Mouse (Mus musculus) lung, adult 18-20 months (tissue): ENCODE data around the gene Klf12.

Experiments
- DNase-seq, 2 experiments: peaks; one replicate each; pipeline ENCODE4 v3.0.0; 2022; ENCODE audit warnings: mixed read lengths in 2 of 2

Klf12 gene

DNA sequence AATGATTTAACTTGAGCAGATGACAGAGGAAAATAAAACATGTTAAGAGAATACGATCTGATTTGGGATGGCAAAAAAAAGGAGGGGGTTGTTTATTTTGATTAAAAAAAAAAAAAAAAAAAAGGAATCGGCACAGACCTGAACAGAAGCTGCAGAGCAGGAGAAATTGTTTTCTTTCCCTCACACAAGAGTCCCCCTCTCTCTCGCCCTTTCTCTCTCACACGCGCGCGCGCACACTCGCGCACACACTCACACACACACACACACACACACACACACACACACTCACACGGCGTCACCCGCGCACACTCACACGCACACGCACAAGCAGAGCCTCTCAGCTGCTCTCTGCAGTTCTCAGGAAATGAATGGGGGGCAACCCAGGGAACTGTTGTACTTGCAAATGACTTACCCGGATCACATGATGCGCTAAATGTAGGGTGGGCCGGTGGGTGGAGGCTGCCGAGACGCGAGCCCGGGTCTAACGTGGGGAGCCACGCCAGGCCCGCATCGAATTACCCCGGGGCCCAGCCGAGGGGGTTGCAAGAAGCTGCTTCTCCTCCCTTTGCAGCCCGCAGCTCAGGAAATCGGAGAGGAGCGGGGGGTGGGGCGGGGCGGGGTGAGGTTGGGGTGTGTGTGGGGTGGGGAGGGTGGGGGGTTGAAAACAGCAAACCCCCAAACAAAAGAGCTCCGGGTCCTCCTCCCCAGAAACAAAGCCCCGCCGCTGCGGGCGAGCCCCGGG is at the start of gene Klf12:
Gene Klf12, minus strand, starts transcription at position 561 of the 742 bp plus-strand sequence.
- DNase-seq = peak; percentile 67 to 69

- no peak for DNase-seq
Observed at GRCm38 (mm10) chr14:100333369-100333768, 48.9 kb upstream of the Klf12 start.

DNA sequence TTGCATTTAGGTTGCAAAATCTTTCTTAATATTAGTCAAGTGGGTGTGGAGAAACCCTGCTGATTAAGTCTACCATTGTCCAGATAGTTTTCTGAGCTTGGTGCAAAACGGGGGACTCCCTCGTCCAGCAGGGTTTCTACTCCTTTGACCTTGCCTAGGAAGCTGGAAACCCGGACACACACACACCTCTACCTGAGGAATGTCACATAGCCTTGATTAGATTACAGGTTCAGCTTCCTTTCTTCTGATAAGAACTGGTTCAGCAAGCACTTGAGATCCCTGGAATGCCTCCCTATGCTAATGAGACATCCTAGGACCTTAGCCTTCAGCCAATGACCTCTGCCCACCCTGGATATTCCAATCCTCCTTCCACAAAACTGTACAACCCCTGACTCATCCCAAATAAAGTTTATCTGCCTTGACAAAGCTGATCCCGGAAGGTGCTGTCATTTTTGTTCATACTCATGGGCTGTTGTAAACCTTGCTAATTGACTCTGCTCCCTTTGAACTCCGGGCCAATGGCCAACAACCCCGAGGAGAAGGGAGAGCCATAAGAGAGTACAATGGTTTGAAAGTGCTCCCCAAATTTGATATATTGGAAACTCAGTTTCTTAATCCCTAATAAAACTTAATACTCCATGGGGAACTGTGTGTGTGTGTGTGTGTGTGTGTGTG is 44.3 kb upstream of the Klf12 start:
- DNase-seq = no peak

GRCm38 (mm10) chr14:100324303-100324702 is 39.8 kb upstream of the Klf12 start:
- no peak for DNase-seq

- no peak for DNase-seq
Observed at GRCm38 (mm10) chr14:100322012-100322411, 37.5 kb upstream of the Klf12 start.

- DNase-seq = no peak
Observed at GRCm38 (mm10) chr14:100316780-100317179, 32.3 kb upstream of the Klf12 start.

GRCm38 (mm10) chr14:100314099-100314498 is 29.6 kb upstream of the Klf12 start:
- no peak for DNase-seq

- DNase-seq = no peak
Observed at GRCm38 (mm10) chr14:100300905-100301304, 16.4 kb upstream of the Klf12 start.

DNA sequence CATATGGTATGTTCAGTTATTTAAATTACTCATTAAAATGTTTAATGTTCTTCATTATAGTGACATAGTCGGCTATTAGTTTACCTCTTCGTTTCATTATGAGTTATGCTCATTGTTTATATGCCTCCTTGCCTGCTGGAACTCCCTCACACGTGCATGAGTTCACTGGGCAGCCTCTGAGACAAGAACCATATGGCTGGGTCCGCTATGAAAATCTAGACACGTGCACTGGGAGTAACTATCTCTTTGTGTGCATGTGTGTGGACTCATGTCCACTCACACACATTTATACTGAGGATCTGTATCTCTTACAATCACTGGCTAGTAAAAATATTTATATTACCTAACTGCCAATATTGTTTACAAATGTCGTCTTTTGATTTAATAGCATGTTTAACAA is 14.4 kb upstream of the Klf12 start:
- DNase-seq = no peak

GRCm38 (mm10) chr14:100286586-100287241 is 2.2 kb upstream of the Klf12 start:
- peak; percentile 5 to 10 for DNase-seq

GRCm38 (mm10) chr14:100285656-100286585 is 1.4 kb upstream of the Klf12 start:
- DNase-seq = peak; percentile 74 to 82

- DNase-seq = peak; percentile 71 to 76
Observed at GRCm38 (mm10) chr14:100284861-100285655, 579 bp upstream of the Klf12 start.

DNA sequence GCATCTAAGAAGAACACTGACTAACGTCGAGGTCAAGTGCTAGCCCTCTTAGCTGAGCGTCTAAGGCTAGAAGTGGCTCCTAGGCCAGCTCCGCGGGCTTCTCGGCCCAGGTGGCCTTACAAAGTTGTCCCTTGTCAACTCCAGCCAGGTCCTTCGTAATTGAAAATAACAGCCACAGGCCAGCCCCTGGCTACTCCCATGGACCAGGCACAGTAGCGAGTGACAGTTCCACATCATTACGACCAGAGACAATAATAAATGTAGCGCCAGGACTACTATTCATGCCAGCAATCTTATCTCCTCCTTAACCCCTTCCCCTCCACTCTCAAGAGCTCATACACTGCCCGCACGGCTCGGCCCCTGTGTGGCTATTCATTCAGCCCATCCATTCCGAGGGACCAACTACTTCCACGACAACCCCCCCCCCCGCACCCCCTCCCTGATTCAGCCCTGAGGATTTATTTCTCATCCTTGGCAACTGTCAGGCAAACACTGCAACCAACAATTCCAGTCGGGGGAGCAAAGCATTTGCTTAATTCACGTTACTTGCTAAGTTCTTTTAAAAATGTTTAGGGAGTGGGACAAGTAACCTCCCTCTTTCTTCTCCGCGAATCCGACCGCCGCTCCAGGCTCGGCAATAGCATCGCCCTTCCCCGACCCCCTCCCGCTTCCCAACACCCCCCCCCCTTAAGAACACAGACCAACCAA is 914 bp downstream of the Klf12 start:
- peak; percentile 6 to 8 for DNase-seq

DNA sequence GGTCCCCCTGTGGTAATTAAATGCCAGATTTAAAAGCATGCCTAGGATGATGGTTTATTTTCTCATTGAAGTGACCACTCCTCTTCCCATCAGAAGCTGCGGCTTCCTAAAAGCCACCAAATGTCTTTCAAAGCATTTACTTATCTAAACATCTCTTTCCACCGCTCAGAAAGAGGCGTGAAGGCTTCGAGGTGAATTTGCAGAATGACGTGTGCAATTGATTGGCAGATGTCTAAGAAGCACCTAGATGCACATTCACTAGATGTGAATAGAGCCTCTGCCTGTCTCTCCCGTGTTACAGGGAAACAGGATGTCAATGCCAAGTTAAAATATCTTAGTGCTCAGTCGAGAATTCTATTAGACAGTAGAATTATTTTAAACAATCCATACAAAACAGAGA is 1.8 kb downstream of the Klf12 start:
- no peak for DNase-seq

DNA sequence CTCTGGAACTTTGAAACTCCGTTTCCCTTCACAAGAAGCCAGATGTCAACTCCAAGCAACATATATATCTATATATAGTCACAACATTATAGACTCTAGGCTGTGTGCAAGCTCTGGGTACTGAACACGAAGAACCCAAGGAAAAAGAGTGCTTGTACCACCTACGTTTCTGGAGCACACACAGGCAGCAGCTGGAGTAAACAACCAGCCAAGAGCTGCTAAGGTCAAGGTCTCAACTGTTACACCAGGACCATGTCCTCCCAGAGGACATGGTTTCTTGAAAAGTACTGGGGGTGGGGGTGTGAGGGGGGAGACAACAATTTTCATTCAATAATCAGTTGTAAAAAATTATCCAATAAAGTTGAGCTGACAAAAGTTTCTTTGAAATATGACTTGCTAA is 2.7 kb downstream of the Klf12 start:
- DNase-seq = no peak

GRCm38 (mm10) chr14:100274179-100274578 is 10.3 kb downstream of the Klf12 start:
- DNase-seq = no peak

GRCm38 (mm10) chr14:100260531-100260930 is 23.9 kb downstream of the Klf12 start:
- peak; percentile 41 to 69 for DNase-seq

DNA sequence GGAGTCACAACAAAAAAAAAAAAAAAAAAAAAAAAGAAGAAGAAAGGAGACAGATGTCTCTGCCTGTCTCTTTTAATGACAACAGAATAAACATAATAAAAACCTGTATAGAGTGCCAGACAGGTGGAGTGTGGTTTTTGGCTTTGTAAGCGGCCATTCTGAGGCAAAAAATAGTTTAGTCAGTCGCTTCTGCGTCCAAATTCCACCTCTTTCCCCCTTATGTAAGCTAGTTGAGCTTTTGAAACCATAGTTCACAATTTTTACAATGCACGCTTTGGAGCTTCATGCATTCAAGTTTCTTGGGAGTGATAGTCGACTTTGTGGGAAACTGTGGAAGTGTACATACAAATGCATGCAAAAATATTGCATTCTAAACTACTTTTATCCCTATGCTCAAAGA is 41.4 kb downstream of the Klf12 start:
- no peak for DNase-seq

DNA sequence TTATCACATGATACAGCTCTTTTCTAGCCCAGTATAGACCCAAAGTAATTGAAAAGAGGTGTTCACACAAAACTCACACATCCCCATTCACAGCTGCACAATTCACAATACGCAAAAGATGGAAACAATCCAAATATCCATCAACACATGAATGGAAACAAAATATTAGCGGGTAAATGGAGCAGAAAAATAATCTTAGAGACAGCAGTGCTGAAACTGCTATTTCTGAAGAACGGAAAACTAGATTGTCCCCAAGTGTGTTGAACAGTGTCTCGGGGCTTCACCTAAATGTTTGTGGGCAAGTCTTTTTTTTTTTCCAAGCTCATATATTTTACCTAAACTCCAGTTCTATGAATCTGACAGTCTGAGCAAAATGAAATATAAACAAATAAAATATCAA is 44.6 kb downstream of the Klf12 start:
- no peak for DNase-seq

DNA sequence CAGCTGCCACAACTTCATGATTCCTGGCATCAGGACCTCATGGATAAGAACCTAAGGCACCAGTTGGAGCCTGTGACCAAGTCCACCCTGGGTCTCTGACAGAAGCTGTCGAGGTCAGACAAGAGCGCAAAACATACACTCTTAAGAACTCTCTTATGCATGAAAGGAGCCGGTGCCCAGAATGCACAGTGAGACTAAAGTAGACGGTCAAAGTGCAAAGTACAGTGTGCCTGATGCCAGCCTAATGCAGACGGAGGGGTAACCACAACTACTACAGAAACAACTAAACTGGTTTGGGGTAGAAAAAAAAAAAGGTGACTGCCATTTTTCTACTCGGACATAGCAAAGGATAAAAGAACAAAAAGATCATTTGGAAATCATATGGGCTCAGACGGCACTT is 47.7 kb downstream of the Klf12 start:
- no peak for DNase-seq

DNA sequence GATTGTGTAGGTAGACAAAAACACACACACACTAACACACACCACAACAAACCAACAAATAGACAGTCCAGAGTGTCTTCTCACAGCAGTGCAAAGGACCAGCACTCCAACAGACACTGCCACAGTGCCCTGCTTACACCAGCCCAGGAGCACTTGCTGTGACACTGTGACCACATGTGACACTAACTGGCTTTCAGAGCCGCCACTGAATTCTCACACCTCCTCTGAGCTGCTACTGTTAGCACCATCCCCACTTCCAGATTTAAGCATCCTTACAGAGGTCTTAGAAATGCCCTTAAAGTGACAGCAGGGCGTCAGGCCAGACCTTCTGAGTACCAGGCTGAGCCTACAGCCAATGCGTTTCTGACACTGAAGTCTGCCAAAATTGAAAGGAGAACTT is 48.7 kb downstream of the Klf12 start:
- no peak for DNase-seq
